Mouse (Mus musculus) natural killer cell, adult 2 months (primary cell): ENCODE results near the gene Gpc6.

ENCODE experiments used
- DNase-seq, 2 experiments: peaks; one replicate each; pipeline ENCODE4 v3.0.0; 2022; ENCODE audit warnings: low spot score in 2 of 2

Gene Gpc6

DNA sequence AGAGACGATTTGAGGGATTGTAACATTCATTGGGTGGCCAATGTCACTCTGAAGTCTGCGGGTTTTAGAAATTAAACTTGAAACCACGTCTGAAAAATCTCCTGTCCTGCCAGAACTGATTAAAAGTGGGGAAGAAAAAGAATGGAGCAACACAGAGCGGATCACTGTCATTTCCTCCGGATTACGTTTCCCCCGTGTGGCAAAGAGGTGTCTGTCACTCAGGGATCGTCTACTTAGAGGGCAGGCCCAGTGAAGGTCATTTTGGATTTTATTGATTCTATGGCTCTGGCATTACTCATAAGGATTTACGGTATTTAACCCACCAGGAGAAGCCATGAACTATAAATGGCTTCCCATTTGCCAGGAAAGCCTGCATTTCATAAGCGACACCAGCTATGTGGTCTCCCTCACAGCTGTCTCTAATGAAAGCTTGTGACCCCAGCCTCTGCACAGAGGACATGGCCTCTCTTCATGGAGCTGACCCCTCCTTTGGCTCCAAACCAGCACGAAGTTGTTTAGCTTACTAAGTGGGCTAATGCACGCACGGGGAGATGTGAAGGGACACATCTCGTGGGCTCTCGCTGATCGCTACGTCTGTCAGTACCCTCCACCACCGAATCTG lies 996.4 kb downstream of the Gpc6 start:
- DNase-seq, result no peak

DNA sequence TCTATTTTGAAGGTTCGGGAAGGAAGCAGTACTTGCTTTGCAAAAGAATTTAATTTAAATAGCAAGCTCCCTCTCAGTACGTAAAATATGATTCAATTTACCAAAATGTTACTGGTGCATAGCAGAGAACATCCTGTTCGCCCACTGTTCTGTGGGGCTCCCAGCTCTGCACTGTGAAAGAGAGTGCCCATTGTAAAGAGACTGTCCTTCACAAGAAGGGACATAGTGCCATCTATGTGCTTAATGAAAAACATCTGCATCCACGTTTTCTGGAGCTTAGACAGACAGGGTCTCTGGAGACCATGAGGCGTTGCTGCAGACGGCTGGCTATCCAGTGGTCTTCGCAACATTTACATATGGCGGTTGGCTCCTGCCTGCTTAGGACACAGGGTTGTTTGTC lies 998.6 kb downstream of the Gpc6 start:
- no peak for DNase-seq

DNA sequence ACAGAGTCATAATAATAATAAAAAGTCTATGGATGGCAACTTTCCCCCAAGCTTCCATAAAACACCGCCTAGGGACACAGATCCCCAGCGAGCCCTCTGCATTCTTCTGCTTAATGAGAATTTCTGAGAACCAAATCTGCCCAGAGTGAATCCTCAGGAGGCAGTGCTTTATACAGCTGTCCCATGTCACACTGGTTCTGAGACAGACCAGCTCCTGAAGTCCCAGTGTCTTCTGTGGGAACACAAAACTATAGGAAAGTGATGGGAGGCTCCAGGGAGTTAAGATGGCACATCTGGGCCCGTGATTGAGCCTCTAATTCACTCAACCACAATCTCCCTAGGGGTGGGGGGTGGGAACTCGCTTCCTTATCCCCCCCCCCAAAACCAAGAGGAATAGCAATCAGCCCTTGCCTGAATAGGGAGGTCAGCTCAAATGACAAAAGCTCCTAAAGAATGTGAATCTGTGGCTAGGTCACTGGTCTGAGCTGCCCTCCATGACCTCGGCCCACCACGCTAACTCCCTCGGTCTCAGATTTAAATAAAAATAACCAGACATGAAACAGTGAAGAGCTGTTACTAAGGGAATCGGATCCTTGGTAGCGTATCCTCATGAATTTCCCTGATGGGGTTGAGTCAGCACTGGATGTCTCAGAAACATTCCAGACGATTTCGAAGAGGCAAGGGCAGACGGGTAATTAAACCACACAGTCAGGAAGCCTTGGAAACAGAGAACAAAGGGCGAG lies 1005.2 kb downstream of the Gpc6 start:
- DNase-seq, result no peak

DNA sequence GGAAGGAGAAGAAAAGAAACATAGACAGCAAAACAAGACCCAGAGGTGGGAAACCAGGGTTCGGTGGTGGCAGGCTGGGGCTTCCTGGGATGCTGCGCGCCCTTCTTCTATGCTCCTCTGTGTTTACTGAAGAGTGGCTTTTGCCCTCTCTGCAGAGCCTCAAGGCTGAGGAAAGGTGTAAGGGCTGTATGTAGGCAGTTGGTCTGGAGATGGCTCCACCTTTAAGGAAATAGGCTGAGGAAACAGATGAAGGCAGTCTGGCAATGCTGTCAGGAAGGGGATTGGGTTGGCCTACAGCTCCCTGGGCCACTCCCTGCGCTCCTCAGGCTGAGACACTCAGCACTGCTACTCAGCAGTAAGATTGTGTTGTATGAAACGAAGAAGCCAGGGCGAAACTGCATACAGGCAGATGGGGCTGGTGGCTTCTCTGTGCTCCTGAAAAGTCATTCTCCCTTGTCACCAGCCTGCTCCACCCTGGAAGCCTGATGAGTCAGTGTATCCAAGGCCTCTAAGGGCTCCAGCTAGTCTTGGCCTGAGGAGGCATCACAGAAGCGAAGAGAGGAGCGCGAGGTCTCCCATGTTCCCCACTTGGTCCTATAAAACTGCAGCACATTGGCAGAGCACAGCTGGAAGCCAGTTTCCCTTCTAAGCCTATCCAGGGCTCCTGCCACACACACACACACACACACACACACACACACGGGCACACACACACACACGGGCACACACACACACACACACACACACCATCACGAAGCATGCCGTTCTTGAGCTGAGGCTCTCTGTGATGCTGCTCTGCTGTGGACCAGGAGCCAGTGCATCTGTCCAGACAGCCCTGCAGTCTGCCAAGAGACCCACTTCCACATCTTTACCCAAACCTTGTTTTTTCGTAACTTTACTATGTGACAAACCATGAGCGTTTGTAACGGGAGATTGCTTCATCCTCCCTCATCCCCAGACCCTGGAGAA lies 1006.0 kb downstream of the Gpc6 start:
- no peak for DNase-seq

DNA sequence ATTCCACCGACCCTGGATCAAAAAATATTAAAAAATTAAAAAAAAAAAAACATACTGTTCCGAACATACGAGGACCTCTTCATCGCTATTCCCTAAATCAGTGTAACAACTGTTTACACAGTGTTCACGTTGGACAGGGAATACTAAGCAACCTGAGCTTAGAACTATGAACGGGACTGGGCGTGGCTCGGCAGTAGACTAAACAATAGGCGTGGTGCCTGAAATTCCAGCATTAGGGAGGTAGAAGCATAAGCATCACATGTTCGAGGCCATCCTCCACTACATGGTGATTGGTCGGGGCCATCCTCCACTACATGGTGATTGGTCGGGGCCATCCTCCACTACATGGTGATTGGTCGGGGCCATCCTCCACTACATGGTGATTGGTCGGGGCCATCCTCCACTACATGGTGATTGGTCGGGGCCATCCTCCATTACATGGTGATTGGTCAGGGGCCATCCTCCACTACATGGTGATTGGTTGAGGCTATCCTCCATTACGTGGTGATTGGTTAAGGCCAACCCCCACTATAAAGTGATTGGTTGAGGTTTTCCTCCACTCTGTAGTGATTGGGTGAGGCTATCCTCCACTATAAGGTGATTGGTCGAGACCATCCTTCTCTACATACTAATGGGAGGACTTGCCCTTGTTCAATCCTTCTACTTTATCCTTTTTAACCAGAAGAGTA lies 1007.2 kb downstream of the Gpc6 start:
- no peak for DNase-seq

DNA sequence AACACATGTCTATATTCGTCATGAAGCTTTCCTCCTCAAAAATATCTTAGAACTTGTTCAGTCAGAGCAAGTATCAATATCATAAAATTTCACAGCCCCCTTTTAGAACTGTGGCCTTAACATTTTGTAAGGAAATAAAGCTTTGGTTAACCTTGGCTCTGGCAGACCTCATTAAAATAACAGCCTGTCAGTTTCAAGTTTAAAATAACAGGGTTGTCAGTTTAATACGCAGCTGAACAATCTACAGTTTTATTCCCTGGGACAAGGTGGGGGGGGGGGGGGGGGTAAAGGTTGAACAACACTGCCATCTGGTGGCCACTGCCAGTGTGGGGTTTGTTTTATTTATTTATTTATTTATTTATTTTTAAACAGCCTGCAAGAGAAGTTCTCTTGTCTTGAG lies 1013.4 kb downstream of the Gpc6 start:
- DNase-seq, result peak in 1 of 2 experiments; percentile 6

DNA sequence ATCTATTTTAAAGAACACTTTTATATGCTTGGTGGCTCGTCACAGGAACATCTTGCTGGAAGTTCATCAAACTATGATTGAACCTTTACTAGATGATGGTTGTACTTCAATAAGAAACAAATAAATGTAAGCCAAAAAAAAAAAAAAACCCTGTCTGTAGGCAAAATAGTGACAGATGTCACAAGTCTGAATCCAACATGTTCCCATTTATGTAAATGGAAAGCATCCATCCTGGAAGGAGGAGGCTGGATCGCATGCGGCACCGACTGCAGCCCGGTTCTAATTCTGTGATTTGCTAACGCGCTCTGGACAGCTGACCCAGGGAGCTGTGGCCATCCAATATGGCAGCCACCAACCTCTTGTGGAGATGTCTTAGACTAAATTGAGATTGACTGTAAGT lies 1014.4 kb downstream of the Gpc6 start:
- DNase-seq, result no peak

DNA sequence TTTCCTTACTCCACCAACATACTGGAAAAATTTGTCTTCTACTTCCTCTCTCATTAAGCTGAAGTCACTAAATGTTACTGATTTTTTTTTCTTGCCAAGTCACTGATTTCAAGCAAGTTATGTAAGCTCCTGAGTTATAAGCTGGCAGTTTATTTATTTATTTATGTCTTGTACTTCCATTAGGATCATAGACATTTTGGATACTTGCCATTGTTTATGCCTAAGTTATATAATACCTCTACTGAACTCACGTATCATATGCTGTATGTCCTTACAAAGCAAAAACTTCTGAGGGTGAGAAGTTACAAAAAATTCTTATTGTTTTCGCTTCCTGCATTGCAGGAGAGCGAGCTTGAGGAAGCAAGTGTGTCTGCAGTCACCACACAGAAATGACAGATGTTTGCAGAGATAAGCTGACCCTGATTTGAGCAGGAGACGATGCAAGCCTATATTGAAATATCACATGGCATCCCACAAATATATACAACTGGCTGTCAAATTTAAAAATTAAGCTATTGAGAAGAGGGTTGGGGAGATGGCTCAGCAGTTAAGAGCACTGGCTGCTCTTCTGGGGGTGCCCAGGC lies 1020.9 kb downstream of the Gpc6 start:
- DNase-seq, result no peak

DNA sequence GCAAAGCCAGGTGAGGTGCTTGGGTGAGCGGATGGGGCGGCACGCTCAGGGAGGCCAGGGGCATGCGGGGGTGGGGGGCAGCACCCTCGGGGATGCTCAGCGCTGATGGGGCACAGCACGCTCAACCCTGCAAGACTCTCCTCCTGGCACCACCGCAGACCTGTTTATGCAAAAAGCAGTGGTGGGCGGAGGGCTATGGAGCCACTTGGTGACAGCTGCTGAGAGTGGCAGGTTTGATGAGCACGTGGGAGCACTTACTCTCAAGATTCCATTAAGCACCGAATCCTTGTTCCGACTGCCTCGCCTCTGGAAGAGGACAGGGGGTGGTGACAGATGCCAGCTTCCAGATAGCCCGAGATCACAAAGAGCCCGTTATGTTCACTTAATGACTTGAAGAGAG lies 1026.2 kb downstream of the Gpc6 start:
- DNase-seq, result no peak

DNA sequence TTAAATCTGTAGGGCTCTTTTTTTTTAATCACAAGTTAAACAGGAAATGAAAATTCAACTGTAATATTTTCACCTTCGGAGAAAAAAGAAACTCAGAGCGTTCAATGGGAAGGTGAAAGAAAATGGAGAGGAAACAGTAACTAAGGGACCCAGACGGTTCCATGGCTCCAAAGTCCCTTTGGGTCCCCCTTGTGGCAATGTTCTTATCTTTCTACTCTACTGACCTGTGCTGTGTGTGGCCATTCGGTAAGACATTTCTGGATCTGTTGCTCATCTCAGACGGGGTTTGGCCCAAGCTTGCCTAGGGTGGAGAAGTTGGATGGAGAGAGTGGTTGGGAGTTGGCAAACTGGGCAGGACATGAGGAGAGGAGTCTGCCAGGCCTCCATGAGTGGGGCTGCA lies 1026.6 kb downstream of the Gpc6 start:
- DNase-seq, result no peak

DNA sequence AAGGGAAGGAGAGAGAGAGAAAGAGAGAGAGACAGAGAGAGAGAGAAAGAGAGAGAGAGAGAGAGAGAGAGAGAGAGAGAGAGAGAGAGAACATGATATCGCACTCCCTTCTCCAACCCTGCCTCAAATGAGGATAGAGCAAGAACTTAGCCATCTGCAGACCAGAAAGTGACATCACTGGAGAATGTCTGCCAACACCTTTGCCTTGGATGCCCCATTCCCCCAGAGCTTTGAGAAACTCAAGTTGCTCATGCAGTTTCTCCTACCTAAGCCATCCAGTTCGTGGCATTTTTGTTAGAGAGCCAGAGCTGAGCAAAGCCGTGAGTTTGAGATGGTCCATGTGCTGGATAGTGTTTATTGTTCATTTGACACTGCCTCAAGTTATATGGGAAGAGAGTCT lies 1030.9 kb downstream of the Gpc6 start:
- DNase-seq, result no peak

DNA sequence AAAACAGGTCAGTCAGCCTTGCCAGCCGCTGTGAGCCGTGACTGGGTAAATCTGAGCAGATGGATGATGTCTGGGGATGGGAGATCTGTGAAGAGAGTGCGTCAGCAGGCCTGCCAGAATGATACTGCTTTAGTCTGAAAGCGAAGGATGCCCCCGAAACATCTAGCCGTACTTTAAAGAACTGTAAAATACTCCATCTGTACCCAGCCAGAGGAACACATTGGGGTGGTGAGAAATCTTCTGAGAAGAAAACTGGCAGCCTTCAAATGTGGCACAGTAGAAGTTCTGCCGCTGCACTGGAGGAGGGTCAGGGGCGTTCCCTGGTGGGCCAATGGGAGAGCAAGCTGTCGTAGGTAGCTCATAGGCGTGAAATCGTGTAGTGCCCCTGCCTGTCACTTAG lies 1033.3 kb downstream of the Gpc6 start:
- no peak for DNase-seq

DNA sequence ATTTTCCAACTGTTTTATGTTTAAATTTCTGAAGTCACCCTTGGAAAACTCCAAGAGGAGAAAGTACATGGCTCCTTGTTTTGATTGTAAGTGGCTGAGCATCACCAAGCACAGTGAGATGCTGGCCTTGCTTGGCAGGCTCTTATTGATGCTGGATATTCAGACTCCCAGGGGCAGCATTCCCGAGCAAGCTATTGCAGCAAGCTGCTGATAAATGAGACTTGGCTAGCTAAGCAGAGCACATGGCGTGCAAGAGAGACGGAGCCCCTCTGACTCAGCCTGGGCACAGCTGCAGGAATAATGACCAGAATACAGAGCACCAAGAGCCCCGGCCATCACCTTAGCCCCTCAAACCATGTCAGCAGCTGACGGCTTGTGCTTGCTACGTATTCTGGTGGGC lies 1036.2 kb downstream of the Gpc6 start:
- DNase-seq, result no peak

DNA sequence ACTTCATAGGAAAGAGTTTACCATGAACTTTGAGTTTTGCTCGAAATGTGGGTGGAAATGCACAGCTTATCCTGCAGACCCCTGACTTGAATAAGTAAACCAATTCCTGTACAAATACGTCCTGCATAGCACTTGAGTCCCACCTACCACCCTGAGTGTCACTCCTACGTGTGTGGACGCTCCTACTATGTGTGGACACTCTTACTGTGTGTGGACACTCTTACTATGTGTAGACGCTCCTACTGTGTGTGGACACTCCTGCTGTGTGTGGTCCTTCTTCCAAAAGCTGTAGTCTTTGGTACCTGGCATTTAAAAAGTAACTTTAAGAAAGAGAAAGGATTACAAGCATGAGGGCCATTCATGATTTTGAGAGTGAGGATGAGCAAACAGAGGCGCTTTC lies 1036.7 kb downstream of the Gpc6 start:
- no peak for DNase-seq

DNA sequence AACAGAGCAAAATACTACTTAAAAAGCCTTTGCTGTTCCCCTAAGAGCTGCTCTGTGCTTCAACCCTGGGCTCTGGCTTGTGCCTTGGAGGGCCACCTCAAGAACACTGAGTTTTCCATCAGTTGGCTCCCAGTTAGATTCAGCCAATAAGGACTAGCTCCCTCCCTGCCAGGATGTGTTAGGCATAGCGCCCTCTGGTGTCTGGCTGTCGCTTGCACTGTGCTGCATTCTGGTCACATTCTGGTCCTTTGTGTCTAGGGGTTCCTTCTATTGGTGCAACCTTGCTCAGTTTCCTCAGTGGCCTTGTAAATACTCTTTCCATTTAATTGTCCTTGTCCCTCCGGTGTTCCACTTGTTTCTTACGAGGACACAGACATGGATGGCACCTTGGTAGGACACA lies 1037.3 kb downstream of the Gpc6 start:
- DNase-seq, result no peak

DNA sequence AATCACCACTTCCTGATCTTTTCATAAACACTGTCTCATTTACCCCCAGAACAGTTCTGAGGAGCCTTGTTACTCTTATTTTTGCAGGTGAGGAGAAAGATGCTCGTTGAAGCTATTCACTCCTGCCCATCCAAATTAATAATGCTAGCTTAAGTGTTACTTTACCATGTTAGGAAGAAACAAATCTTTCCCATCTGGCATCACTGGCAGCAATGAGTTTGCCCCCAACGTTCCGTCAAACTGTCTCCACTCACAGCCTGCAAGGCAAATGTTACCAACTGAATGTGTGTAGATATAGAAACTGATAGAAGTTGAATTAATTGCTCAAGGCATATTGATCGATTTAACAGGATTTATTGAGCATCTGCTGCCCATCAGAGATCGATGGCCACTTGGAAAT lies 1047.5 kb downstream of the Gpc6 start:
- DNase-seq, result no peak

DNA sequence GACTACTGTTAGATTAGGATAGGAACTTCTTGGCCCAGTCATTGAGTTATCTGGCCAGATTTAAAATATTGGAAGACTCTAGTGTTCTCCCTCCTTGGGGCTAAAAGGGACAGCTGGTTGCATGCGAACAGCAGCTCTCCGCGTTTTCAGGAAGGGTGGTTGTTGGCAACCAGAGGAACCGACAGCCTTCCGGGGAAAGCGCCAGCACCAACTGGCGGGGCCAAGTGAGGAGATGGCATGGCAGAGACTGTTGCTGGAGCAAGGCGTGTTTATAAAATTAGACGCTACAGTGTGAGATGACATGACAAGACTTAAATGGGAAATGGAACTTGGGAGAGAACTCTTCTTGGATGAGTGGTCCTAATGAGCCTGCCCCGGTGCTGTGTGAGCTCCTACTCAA lies 1056.4 kb downstream of the Gpc6 start:
- no peak for DNase-seq

DNA sequence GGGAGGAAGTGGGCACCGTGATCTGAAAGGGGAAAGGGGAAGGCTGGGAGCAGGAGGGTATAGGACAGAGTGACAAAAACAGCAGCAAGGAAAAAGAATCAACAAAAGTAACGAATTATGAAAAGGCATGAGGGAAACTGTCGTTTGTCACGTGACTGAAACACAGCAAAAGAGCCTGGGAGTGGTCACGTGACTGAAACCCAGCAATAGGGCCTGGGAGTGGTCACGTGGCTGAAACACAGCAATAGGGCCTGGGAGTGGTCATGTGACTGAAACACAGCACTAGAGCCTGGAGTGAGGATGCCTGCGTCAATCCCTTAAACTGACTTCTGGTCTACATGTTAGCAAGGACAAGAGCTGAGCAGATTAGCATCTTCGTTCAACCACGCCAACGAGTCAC lies 1063.3 kb downstream of the Gpc6 start:
- no peak for DNase-seq

DNA sequence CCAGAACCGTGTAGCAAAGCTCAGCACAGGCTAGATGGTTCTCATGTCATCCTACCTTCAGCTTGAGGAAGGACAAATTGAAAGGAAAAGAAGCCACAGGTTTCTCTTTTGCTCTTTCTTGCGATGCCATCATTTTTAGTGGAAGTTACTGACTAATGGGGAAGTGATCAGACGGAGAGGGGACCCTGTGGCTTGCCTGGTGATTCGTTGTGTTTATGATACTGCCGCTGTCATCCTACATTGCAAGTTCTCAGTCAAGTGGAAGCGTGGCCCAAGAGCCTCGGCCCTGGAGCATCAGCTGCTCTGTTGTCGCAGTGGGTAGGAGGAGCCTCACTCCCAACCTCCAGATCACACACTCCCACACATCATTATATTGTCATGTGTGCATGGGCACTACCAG lies 1065.1 kb downstream of the Gpc6 start:
- no peak for DNase-seq

DNA sequence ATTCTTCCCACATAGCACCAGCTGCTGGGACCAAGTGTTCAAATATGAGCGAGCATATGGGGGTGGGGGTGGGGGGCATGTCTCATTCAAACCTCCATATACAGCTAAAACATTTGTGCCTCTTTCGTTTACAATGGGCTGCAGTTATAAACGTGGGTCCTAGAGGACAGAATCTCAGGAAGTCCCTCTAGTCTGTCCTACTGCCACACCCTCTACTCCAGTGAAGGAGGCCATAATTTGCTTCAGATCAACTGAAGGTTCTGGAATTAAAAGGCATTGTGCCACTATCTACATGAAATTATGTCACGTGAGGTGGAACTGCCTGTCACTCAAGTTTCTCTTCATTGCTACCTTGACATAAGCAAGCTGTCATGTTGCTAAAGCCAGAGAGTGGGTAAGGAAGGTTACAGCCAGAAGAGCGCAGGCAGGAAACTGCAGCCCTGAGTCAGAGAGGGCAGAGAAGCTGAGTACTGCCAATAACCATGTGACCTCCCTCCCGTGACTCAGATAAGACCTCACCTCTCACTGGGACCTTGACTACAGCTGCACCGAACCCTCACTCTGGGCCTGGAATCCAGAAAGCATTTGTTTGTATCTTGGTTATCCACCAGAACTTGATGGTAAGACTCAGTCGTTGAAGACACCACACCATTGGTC lies 1067.6 kb downstream of the Gpc6 start:
- DNase-seq, result no peak

DNA sequence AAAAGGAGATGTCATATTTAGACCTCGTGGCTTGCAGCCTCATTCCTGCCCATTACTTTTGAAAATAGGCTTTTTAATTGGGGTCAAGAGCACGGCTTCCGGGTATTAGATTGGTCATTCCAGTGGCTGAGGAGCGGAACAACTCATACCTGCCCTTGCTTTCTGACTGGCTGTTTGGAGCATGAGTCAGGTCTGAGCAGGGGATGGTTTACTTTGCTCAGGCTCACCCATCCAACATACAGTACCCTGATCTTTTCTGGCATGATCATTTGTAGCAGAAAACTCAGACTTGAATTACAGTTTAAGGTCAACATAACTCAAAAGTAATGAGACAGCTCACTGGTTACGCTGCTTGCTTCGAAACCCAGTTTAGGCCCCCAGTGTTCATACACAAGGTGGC lies 1068.7 kb downstream of the Gpc6 start:
- DNase-seq, result no peak
